Mouse (Mus musculus) T-helper 17 cell (primary cell): ENCODE data around the gene 7530416G11Rik.

ENCODE experiments used
- in situ Hi-C, 2 experiments: fragments of 300-600 bp; cut with MboI, MseI; formaldehyde crosslinking; loops; 1 replicate in 1 of 2; 2 replicates in 1 of 2; pipeline ENCODE4 v1.15.1; 2025; ENCODE audit warnings: high pct_unique_total_duplicates in 2 of 2

7530416G11Rik gene

DNA sequence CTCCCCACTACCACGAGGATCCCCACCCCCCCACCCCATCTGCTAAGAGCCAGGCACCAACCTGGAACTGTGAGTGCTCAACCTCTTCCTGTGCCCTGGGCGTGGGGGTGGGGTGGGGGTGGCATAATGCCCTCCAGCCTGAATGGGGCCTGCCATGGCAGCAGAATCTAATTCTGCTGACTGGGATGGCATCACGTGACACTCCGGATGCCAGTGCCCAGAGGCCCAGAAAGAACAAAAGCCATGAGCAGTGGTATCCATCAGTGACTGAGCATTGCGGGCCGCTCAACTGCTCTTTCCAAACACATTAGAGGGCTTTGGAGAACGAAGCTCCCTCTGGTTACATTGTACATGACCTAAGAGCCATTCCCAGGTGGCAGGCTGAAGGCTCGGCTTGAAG lies at the start of gene 7530416G11Rik:
TSS of gene 7530416G11Rik (minus strand) at position 101 of the 400 bp plus-strand sequence.
- in situ Hi-C loops, result loop anchor here in 1 of 2 experiments (10.0 kb wide), 1 partner anchor 1068 kb away; no protein-coding TSS in a partner anchor

DNA sequence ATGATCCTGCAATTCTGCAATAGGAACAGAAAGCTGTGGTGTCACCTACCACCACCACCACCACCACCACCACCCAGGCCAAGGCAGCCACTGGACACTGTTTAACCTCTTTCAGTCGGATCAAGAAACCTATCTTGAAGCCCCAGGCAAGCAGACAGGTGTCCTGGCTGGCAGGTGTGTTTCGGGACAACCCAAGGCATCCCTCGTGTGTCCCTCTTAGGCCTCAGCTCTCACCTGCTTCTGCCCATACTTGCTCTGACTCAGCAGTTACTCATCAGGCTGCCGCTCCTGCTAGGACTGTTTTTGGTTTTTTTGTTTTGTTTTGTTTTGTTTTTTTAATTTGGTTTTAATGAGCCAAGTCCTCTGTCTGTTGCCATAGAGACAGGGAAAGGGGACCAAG lies 43.5 kb upstream of the 7530416G11Rik start:
- in situ Hi-C loops, result loop anchor here in 1 of 2 experiments (25.0 kb wide), 1 partner anchor 1059 kb away; no protein-coding TSS in a partner anchor

- in situ Hi-C loops, result loop anchor here in 1 of 2 experiments (25.0 kb wide), 1 partner anchor 1058 kb away; no protein-coding TSS in a partner anchor
These were observed 42.3 kb upstream of the 7530416G11Rik start for GRCm38 (mm10) chr15:85545369-85545768.

- in situ Hi-C loops, result loop anchor here in 1 of 2 experiments (25.0 kb wide), 1 partner anchor 1051 kb away; no protein-coding TSS in a partner anchor
These were observed 35.1 kb upstream of the 7530416G11Rik start for GRCm38 (mm10) chr15:85538170-85538569.

DNA sequence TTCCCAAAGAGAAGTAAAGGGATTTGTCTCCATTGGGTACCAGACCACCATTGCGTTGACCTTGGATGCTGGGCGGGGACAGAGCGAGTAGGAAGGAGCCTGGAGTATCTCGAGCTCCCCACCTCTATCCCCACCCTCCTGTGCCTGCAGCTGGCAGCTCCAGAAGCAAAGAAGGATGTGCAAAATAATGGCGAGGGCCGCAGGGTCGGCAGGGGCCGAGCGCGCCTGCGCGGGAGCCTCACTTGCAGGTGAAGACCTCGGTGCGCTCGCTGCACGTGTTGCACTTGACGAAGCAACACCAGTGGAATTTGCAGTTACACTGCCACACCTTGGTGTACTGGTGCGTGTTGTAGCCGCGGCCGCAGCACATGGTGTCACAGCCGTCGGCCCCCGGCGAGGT lies 34.1 kb upstream of the 7530416G11Rik start:
- in situ Hi-C loops, result loop anchor here in 1 of 2 experiments (25.0 kb wide), 1 partner anchor 1050 kb away; no protein-coding TSS in a partner anchor

- in situ Hi-C loops, result loop anchor here in 1 of 2 experiments (25.0 kb wide), 1 partner anchor 1047 kb away; no protein-coding TSS in a partner anchor
These were observed 31.6 kb upstream of the 7530416G11Rik start for GRCm38 (mm10) chr15:85534646-85535045.

- in situ Hi-C loops, result loop anchor here in 1 of 2 experiments (25.0 kb wide), 1 partner anchor 1047 kb away; no protein-coding TSS in a partner anchor
These were observed 31.2 kb upstream of the 7530416G11Rik start for GRCm38 (mm10) chr15:85534215-85534614.

DNA sequence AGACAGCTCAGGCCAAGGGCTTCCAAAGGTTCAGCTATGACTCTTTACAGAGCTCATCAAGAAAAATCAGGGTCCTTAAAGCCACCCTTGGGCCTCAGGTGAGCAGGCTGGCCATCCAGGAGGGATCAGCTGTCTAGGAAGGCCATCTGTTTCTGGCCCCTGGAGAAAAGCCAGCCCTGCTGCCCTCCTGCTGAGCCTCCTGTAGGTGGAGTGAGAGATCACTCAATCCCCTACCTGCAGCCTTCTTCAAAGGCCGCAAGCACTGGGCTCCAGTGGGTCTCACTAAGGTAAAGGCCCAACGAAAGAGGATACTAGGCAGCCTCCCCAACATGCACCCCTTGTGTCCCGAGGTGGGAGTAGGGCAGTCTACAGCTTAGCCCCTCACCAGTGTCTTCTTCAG lies 29.0 kb upstream of the 7530416G11Rik start:
- in situ Hi-C loops, result loop anchor here in 1 of 2 experiments (25.0 kb wide), 1 partner anchor 1045 kb away; no protein-coding TSS in a partner anchor

GRCm38 (mm10) chr15:85529911-85530310 lies 26.9 kb upstream of the 7530416G11Rik start:
- in situ Hi-C loops, result loop anchor here in 1 of 2 experiments (25.0 kb wide), 1 partner anchor 1043 kb away; no protein-coding TSS in a partner anchor

DNA sequence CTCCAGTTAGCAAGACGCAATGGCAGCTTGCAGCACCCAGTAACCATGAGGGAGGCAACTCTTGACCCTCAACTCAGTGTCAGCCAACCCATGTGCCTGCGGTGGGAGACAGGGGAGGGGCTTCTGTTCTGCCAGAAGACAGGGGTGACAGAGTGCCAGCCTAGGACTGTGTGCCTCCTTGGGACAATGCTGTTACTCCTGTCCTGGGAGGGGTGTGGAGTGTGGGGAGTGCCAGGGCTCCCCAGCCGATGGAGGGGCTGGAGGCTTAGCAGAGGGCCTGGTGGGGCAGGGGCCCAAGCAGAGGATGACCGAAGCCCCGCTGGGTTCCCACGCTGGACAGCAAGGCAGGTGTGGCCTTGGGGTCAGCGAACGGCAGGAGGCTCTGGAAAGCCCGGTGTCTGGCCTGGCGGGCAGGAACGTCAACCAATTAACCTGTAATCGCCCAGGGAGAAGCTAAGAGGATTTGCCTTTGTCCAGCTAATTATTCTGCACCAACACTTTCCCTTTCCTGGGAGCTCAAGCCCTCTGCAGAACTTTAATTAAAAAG lies 21.4 kb upstream of the 7530416G11Rik start:
- in situ Hi-C loops, result no loop called here

GRCm38 (mm10) chr15:85523173-85523991 lies 20.4 kb upstream of the 7530416G11Rik start:
- in situ Hi-C loops, result no loop called here

- in situ Hi-C loops, result no loop called here
These were observed 16.4 kb upstream of the 7530416G11Rik start for GRCm38 (mm10) chr15:85519438-85519837.

GRCm38 (mm10) chr15:85507370-85508014 lies 4.5 kb upstream of the 7530416G11Rik start:
- in situ Hi-C loops, result loop anchor here in 1 of 2 experiments (10.0 kb wide), 1 partner anchor 1073 kb away; no protein-coding TSS in a partner anchor

GRCm38 (mm10) chr15:85506680-85507079 lies 3.7 kb upstream of the 7530416G11Rik start:
- in situ Hi-C loops, result loop anchor here in 1 of 2 experiments (10.0 kb wide), 1 partner anchor 1072 kb away; no protein-coding TSS in a partner anchor

DNA sequence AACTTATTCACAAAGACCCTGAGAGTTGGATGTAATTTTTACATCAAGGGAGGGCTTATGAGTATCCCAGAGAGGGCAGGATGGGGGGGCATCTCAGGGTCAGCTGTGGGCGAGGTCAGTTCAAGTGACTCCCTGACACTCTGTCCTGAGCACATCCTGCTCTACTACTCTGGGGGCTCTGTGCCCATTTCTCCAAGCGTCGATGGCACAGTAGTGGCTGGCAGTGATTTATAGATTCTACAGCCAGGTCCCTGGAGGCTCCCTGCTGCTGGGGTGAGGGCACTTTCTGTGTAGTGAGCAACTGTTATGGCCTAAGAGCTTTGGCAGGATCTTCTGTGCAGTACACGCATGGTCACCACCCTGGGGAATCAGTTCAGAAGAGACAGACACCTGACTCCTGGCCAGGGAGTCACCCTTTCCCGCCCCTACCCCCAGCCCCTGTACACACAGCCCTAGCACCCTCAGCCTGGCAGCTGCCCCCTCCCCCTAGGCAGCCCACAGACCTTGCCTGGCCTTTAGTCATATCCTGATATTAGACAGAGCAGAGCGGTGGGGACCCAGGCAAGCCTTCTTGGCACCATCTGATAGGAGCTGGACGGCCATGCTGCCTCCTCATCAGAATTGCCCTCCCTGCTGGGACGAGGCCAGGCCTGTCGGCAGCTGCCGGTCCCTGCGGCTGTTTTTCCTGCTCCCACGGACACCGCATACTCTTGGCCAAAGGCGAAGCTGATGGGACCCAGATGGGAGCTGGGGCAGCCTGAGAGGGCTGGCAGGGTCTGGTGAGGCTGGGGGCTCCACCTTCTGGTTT lies 2.3 kb upstream of the 7530416G11Rik start:
- in situ Hi-C loops, result loop anchor here in 1 of 2 experiments (10.0 kb wide), 1 partner anchor 1071 kb away; no protein-coding TSS in a partner anchor

DNA sequence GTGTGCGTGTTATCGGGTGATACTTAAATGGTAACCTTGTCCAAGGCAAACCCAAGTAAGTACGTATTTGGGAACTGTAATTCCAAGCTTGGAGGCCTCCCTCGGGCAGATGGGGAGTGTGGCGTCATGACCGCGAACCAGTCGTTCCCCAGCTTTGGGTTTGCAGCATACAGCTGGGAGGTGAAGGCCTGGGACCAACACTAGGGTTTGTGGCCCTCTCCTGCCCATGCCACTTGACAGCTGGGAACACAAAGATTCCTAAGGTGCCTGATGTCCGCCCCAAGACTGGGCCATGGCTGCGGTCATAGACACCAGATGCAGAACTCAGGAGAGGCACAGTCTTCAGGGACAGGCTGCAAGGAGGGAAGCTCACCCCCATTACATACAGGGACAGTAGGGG lies 2.8 kb downstream of the 7530416G11Rik start:
- in situ Hi-C loops, result loop anchor here in 1 of 2 experiments (10.0 kb wide), 1 partner anchor 1065 kb away; no protein-coding TSS in a partner anchor

DNA sequence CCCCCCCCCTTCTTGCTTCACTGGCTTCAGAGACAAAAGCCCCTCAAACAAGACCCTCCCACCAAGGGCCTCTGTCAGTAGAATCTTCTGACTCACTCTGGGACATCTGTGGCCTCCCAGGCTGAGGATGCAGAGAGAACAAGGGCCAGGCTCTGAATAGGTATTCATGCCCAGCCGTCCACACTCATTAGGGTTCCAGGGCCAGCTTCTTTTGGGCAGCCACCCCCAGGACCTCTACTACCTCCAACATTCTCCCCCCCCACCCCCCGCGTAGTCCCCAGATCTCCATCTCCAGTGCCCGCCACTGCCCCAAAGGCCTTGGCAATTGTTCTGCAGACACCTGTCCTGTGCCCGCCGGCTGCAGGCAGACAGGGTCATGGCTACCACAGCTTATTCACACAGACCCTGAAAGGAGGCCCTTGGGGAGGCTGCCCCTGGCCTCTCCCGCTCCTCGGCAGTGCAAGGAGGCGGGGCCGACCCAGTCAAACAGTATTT lies 5.0 kb downstream of the 7530416G11Rik start:
- in situ Hi-C loops, result no loop called here

DNA sequence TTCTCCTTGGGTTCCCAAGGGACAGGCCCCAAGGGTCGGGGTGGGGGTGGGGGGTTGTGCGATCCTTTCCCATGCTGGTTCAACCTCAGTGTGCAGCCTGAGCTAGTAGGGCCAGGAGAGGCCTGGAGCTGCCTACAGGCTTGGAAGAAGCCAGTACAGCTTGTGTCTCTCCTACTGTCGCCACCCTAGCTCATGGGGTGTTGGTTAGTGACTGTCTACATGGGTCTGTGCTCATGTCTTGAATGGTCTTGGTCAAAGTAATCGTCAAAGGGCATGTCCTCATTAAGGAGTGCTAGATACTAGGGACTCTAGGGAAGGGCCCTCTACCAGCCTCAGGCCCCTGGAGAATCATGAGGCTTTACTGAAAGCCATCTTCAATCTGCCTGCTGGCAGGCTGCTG lies 5.5 kb downstream of the 7530416G11Rik start:
- in situ Hi-C loops, result no loop called here

DNA sequence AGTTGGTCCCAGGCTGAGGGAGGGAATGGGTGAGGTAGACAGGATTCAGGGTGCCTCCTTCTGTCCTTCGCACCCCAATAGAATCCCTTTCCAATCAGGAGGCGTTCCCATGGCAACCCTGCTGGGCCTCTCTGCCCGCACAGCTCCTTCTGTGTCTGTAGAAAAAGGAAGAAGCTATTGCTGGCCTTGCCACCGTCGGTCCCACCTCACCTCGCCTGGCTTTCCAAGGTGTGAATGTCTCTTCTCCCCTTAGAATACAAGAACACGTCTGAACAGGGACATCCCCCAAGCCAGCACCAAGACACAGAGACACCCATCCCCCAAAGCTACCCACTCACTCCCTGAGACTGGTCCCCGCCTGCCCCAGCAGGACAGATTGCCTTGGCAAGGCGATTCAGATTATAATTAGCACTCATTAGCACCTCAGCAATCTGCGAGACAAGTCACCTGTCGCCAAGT lies 8.8 kb downstream of the 7530416G11Rik start:
- in situ Hi-C loops, result no loop called here

- in situ Hi-C loops, result no loop called here
These were observed 13.3 kb downstream of the 7530416G11Rik start for GRCm38 (mm10) chr15:85489751-85490150.
